Mouse (Mus musculus) lung, adult 2 months (tissue): ENCODE measurements around the gene Bckdhb.

Experiments
- CTCF ChIP-seq: fragments of 200-500 bp; IDR thresholded peaks from 2 replicates; pipeline ENCODE4 v1.5.1; 2011; ENCODE audit warnings: mild to moderate bottlenecking, low read length, control low read depth; ENCODE audit not compliant: insufficient read depth
- POLR2A ChIP-seq: fragments of 200-500 bp; IDR thresholded peaks from 2 replicates; pipeline ENCODE4 v1.6.1; 2011; ENCODE audit warnings: low read depth, mild to moderate bottlenecking, control low read depth, low read length, borderline replicate concordance; ENCODE audit errors: extremely low read depth

DNA sequence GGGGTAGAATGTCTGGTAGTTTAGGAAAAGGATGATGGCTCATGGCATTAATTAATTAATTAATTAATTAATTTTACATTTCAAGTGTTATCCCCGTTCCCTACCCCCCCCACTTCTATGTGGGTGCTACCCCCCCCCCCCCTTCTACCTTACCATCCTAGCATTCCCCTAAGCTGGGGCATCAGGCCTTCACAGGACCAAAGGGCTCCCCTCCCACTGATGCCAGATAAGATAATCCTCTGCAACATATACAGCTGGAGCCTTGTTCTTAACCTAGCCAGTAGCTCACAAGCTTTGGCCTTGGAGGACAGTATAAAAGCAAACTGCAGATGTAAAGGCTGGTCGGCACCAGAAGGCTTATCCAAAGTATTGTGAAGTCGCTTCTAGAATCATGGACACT lies 138.7 kb downstream of the Bckdhb start:
- TF ChIP-seq CTCF (no peak), POLR2A (no peak)
